Mouse (Mus musculus): ENCODE measurements around the gene Dlg2. TPM values are rescaled to one million over a fixed set of nuclear protein-coding genes. Genes with fewer than 3 reads are reported as not detected.

The Dlg2 gene
- polyA plus RNA-seq, 1 experiment from 2014 or later, result 5.1 TPM

GRCm38 (mm10) chr7:91919738-91920137 is 1443.3 kb downstream of the Dlg2 start:
- Histone ChIP-seq H3K9ac (replicated peaks; ENCODE audit: low read depth, low read length) (no peak overlapping the region), H3K4me1 (ENCODE audit: control insufficient read depth, insufficient read depth, low read length) (no peaks in the 10 kb centered on the region), H3K27ac (ENCODE audit: low read length) (no peak overlapping the region), H3K4me2 (replicated peaks; ENCODE audit: low read depth, low read length) (no peak overlapping the region), H3K9me3 (ENCODE audit: control insufficient read depth, low read depth, low read length) (no peaks in the 10 kb centered on the region), H3K4me3 (ENCODE audit: low read depth, low read length) (no peak overlapping the region), H3K36me3 (ENCODE audit: control insufficient read depth, insufficient read depth, low read length) (no peaks in the 10 kb centered on the region), H3K27me3 (ENCODE audit: control insufficient read depth, insufficient read depth, low read length) (no peaks in the 10 kb centered on the region)
- 80% methylated on average over 3 of the region's 3 CpGs for whole genome bisulfite sequencing
- ATAC-seq (ENCODE audit: insufficient number of reproducible peaks, insufficient read depth, low FRiP score, low read depth), result no peak

DNA sequence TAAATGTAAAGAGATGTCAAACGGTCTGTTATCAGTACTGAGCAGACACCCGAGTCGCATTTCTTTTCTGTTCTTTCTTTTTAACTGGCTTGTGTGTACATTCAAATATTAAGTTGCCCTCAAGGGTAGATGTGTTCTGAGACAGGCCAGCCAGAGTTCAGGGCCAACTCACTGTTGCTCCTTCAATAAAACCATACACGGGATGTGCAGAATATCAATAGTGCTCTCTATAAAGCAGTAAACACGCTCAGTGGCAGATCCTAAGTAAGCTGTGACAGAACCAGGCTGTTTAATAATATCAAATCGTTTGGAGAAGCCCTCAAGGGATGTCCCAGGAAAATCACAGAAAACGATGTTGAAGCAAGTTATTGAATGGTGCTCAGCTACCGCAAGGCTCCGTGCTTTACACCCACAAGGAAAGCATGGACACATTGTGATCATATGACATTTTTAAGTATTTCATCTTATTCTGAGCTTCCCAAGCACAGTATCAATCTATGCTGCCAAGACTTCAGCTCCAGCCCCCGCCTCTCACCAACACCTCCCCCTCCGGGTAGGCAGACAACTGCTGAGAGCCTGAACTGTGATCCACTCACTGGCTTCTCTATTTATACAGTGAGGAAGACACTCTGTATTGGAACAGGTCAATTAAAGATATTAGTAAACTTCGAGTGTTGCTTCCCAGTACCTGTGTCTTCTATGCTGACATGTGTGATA is 1458.6 kb downstream of the Dlg2 start:
- Histone ChIP-seq H3K4me1 (ENCODE audit: control insufficient read depth, insufficient read depth, low read length) (0 out of 2 replicates have a peak, but pooled peaks cover 3% of the 10 kb centered on the region), H3K9me3 (ENCODE audit: control insufficient read depth, low read depth, low read length) (no peaks in the 10 kb centered on the region), H3K9ac (replicated peaks; ENCODE audit: low read depth, low read length) (no peak overlapping the region), H3K36me3 (ENCODE audit: control insufficient read depth, insufficient read depth, low read length) (no peaks in the 10 kb centered on the region), H3K27ac (ENCODE audit: low read length) (no peak overlapping the region), H3K4me2 (replicated peaks; ENCODE audit: low read depth, low read length) (no peak overlapping the region), H3K4me3 (ENCODE audit: low read depth, low read length) (no peak overlapping the region), H3K27me3 (ENCODE audit: control insufficient read depth, insufficient read depth, low read length) (no peaks in the 10 kb centered on the region)
- 48% methylated on average over 12 of the region's 12 CpGs for WGBS
- ATAC-seq (ENCODE audit: insufficient number of reproducible peaks, insufficient read depth, low FRiP score, low read depth), result no peak

DNA sequence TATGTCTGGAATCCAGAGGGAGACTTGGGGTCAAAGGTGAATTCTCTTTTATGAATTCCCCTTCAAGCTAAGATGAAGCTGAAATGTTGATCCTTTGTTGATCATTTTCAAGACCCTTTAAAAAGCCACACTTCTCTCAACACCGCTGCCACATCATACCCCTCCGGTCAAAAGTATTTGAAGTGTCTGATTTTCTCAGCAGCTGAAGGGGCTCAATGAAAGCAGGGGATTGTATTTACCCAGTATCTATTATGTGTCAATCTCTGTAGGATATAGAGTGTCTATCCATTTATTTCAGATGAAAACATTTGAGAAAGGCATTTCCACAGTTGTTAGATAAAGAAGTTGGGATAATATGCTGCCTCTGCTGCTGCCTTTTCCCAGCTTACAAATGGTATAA is 1459.7 kb downstream of the Dlg2 start:
- H3K4me3 ChIP-seq (ENCODE audit: low read depth, low read length), result no peak overlapping the region
- no peak overlapping the region for H3K9ac ChIP-seq (replicated peaks; ENCODE audit: low read depth, low read length)
- H3K9me3 ChIP-seq (ENCODE audit: control insufficient read depth, low read depth, low read length), result no peaks in the 10 kb centered on the region
- H3K27me3 ChIP-seq (ENCODE audit: control insufficient read depth, insufficient read depth, low read length), result no peaks in the 10 kb centered on the region
- 52% methylated on average over 2 of the region's 2 CpGs for WGBS
- 0 out of 2 replicates have a peak, but pooled peaks cover 3% of the 10 kb centered on the region for H3K4me1 ChIP-seq (ENCODE audit: control insufficient read depth, insufficient read depth, low read length)
- H3K4me2 ChIP-seq (replicated peaks; ENCODE audit: low read depth, low read length), result no peak overlapping the region
- no peak overlapping the region for H3K27ac ChIP-seq (ENCODE audit: low read length)
- no peaks in the 10 kb centered on the region for H3K36me3 ChIP-seq (ENCODE audit: control insufficient read depth, insufficient read depth, low read length)
- ATAC-seq (ENCODE audit: insufficient number of reproducible peaks, insufficient read depth, low FRiP score, low read depth), result no peak

GRCm38 (mm10) chr7:91943224-91943623 is 1466.8 kb downstream of the Dlg2 start:
- Histone ChIP-seq H3K27me3 (ENCODE audit: control insufficient read depth, insufficient read depth, low read length) (no peaks in the 10 kb centered on the region), H3K36me3 (ENCODE audit: control insufficient read depth, insufficient read depth, low read length) (no peaks in the 10 kb centered on the region), H3K9ac (replicated peaks; ENCODE audit: low read depth, low read length) (no peak overlapping the region), H3K27ac (ENCODE audit: low read length) (no peak overlapping the region), H3K4me2 (replicated peaks; ENCODE audit: low read depth, low read length) (no peak overlapping the region), H3K9me3 (ENCODE audit: control insufficient read depth, low read depth, low read length) (no peaks in the 10 kb centered on the region), H3K4me3 (ENCODE audit: low read depth, low read length) (no peak overlapping the region), H3K4me1 (ENCODE audit: control insufficient read depth, insufficient read depth, low read length) (no peaks in the 10 kb centered on the region)
- 86% methylated on average over 1 of the region's 1 CpGs for WGBS
- ATAC-seq (ENCODE audit: insufficient number of reproducible peaks, insufficient read depth, low FRiP score, low read depth), result no peak

DNA sequence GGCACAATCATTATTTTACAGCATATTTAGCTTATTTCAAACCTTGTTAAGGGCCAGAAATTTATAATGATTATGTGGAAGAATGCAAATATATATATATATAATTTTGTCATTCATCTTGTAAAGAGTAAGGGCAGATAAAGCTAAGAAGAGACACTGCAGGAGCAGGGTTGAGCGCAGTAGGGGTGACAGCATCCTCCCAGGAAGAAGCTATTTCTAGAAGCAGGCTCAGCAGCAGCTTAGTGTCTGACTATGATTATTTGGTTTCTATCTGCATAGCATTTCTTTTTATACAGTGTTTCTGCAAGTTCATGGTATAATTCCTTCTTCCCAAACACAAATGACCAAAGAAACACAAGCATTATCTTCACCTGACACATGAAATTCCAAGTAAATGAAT is 1479.1 kb downstream of the Dlg2 start:
- ATAC-seq (ENCODE audit: insufficient number of reproducible peaks, insufficient read depth, low FRiP score, low read depth), result no peak
- no peak overlapping the region for H3K4me3 ChIP-seq (ENCODE audit: low read depth, low read length)
- WGBS, result 97% methylated on average over 1 of the region's 1 CpGs

DNA sequence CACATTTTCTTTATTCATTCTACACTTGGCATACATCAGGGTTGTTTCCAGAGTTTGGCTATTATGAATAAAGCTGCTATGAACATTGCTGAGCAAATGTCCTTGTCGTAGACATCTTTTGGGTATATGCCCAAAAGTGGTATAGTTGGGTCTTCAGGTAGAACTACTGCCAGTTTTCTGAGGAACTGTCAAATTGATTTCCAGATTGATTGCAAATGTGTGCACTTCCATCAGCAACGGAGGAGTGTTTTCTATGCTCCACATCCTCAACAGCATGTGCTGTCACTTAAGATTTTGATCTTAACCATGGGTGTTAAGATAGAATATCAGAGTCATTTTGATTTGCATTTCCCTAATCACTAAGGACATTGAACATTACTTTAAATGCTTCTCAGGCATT is 1486.5 kb downstream of the Dlg2 start:
- no peaks in the 10 kb centered on the region for H3K27me3 ChIP-seq (ENCODE audit: control insufficient read depth, insufficient read depth, low read length)
- H3K4me3 ChIP-seq (ENCODE audit: low read depth, low read length), result no peak overlapping the region
- H3K36me3 ChIP-seq (ENCODE audit: control insufficient read depth, insufficient read depth, low read length), result no peaks in the 10 kb centered on the region
- H3K9ac ChIP-seq (replicated peaks; ENCODE audit: low read depth, low read length), result no peak overlapping the region
- no peak overlapping the region for H3K4me2 ChIP-seq (replicated peaks; ENCODE audit: low read depth, low read length)
- ATAC-seq (ENCODE audit: insufficient number of reproducible peaks, insufficient read depth, low FRiP score, low read depth), result no peak
- 84% methylated on average over 2 of the region's 2 CpGs for WGBS
- H3K4me1 ChIP-seq (ENCODE audit: control insufficient read depth, insufficient read depth, low read length), result no peaks in the 10 kb centered on the region
- no peak overlapping the region for H3K27ac ChIP-seq (ENCODE audit: low read length)
- H3K9me3 ChIP-seq (ENCODE audit: control insufficient read depth, low read depth, low read length), result no peaks in the 10 kb centered on the region

More for the DNA sequence above, 1479.1 kb downstream of the Dlg2 start:
- H3K4me1 ChIP-seq (ENCODE audit: control insufficient read depth, insufficient read depth, low read length), result no peaks in the 10 kb centered on the region
- no peaks in the 10 kb centered on the region for H3K36me3 ChIP-seq (ENCODE audit: control insufficient read depth, insufficient read depth, low read length)
- no peaks in the 10 kb centered on the region for H3K9me3 ChIP-seq (ENCODE audit: control insufficient read depth, low read depth, low read length)
- no peaks in the 10 kb centered on the region for H3K27me3 ChIP-seq (ENCODE audit: control insufficient read depth, insufficient read depth, low read length)
- no peak overlapping the region for H3K9ac ChIP-seq (replicated peaks; ENCODE audit: low read depth, low read length)
- H3K27ac ChIP-seq (ENCODE audit: low read length), result no peak overlapping the region
- H3K4me2 ChIP-seq (replicated peaks; ENCODE audit: low read depth, low read length), result no peak overlapping the region

DNA sequence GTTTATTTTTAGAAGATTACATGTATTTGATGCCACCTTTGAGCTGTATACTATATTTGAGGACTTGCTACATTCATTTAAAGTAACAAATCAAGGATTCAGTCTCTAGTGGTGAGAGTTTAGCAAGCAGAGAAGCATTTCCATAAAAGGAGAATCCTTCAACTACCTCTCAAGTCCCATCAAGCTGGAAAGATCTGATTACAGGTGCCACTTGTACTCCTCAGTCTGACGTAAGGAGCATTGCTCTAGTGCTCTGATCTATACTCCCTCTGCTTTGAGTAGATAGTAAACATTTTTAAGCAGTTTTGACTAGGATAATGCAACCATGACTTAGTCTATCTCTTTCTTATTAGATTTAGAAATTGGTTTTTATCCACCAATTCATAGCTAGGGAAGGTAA is 1496.5 kb downstream of the Dlg2 start:
- no peaks in the 10 kb centered on the region for H3K4me1 ChIP-seq (ENCODE audit: control insufficient read depth, insufficient read depth, low read length)
- H3K9me3 ChIP-seq (ENCODE audit: control insufficient read depth, low read depth, low read length), result no peaks in the 10 kb centered on the region
- H3K27me3 ChIP-seq (ENCODE audit: control insufficient read depth, insufficient read depth, low read length), result no peaks in the 10 kb centered on the region
- WGBS, result 50% methylated on average over 1 of the region's 1 CpGs
- H3K27ac ChIP-seq (ENCODE audit: low read length), result no peak overlapping the region
- ATAC-seq (ENCODE audit: insufficient number of reproducible peaks, insufficient read depth, low FRiP score, low read depth), result no peak
- no peak overlapping the region for H3K4me3 ChIP-seq (ENCODE audit: low read depth, low read length)
- no peak overlapping the region for H3K9ac ChIP-seq (replicated peaks; ENCODE audit: low read depth, low read length)
- no peaks in the 10 kb centered on the region for H3K36me3 ChIP-seq (ENCODE audit: control insufficient read depth, insufficient read depth, low read length)
- H3K4me2 ChIP-seq (replicated peaks; ENCODE audit: low read depth, low read length), result no peak overlapping the region

- 88% methylated on average over 5 of the region's 5 CpGs for WGBS
- Histone ChIP-seq H3K4me1 (ENCODE audit: control insufficient read depth, insufficient read depth, low read length) (no peaks in the 10 kb centered on the region), H3K27ac (ENCODE audit: low read length) (no peak overlapping the region), H3K27me3 (ENCODE audit: control insufficient read depth, insufficient read depth, low read length) (no peaks in the 10 kb centered on the region), H3K4me2 (replicated peaks; ENCODE audit: low read depth, low read length) (no peak overlapping the region), H3K36me3 (ENCODE audit: control insufficient read depth, insufficient read depth, low read length) (no peaks in the 10 kb centered on the region), H3K9me3 (ENCODE audit: control insufficient read depth, low read depth, low read length) (no peaks in the 10 kb centered on the region), H3K9ac (replicated peaks; ENCODE audit: low read depth, low read length) (no peak overlapping the region), H3K4me3 (ENCODE audit: low read depth, low read length) (no peak overlapping the region)
- ATAC-seq (ENCODE audit: insufficient number of reproducible peaks, insufficient read depth, low FRiP score, low read depth), result no peak
Measured at GRCm38 (mm10) chr7:92003769-92004455, 1527.4 kb downstream of the Dlg2 start.
